Mouse (Mus musculus): ENCODE data around the gene Mxd3. TPM values are rescaled to one million over a fixed set of nuclear protein-coding genes. Genes with fewer than 3 reads are reported as not detected.

The Mxd3 gene
- total RNA-seq, 4 experiments from 2014 or later: not detected

Other genes starting within 250 kb of the Mxd3 start
- 10 to 100 TPM; 10.0 to 14.3 (median 12.3) TPM for gene Uimc1, start 229.5 kb downstream of the Mxd3 start, total RNA-seq (2022)
- gene Zfp346, start 224.5 kb downstream of the Mxd3 start, total RNA-seq (2022): 10 to 100 TPM; 13.0 to 15.8 (median 14.1) TPM
- not detected for gene Gm17617, start 196.3 kb downstream of the Mxd3 start, total RNA-seq (2022)
- gene Fgfr4, start 177.2 kb downstream of the Mxd3 start, total RNA-seq (2022): 1 to 10 TPM in 3 of 4 experiments, under 1 TPM in 1; 0.62 to 1.4 (median 1.4) TPM
- gene Nsd1, start 120.0 kb downstream of the Mxd3 start, total RNA-seq (2022): 10 to 100 TPM; 43.6 to 62.2 (median 47.4) TPM
- 10 to 100 TPM; 12.6 to 19.7 (median 16.9) TPM for gene Prelid1, start 9.3 kb downstream of the Mxd3 start, total RNA-seq (2022)
- 10 to 100 TPM; 32.0 to 37.3 (median 34.5) TPM for gene Rab24, start 7.9 kb downstream of the Mxd3 start, total RNA-seq (2022)
- 10 to 100 TPM; 32.5 to 39.6 (median 34.6) TPM for gene Lman2, start 33.0 kb upstream of the Mxd3 start, total RNA-seq (2022)
- gene Rgs14, start 39.9 kb upstream of the Mxd3 start, total RNA-seq (2022): under 1 TPM in 2 of 4 experiments, not detected in 2; 0.29 to 0.35 TPM
- not detected for gene Slc34a1, start 68.4 kb upstream of the Mxd3 start, total RNA-seq (2022)
- not detected for gene Pfn3, start 85.4 kb upstream of the Mxd3 start, total RNA-seq (2022)
- not detected for gene F12, start 97.0 kb upstream of the Mxd3 start, total RNA-seq (2022)
- 1 to 10 TPM; 6.9 to 9.7 (median 9.4) TPM for gene Grk6, start 115.2 kb upstream of the Mxd3 start, total RNA-seq (2022)
- under 1 TPM in 2 of 4 experiments, not detected in 2; 0.20 to 0.39 TPM for gene Prr7, start 134.4 kb upstream of the Mxd3 start, total RNA-seq (2022)
- 1 to 10 TPM; 2.9 to 4.0 (median 3.4) TPM for gene Dbn1, start 158.3 kb upstream of the Mxd3 start, total RNA-seq (2022)
- gene Pdlim7, start 183.9 kb upstream of the Mxd3 start, total RNA-seq (2022): 100 to 1,000 TPM; 476 to 539 (median 493) TPM
- 1 to 10 TPM in 1 of 4 experiments, under 1 TPM in 3; 0.61 to 1.1 (median 0.79) TPM for gene Dok3, start 199.5 kb upstream of the Mxd3 start, total RNA-seq (2022)
- 10 to 100 TPM in 1 of 4 experiments, 1 to 10 TPM in 3; 8.3 to 12.2 (median 9.2) TPM for gene Ddx41, start 206.8 kb upstream of the Mxd3 start, total RNA-seq (2022)
- 10 to 100 TPM in 3 of 4 experiments, 1 to 10 TPM in 1; 7.8 to 14.0 (median 10.1) TPM for gene Fam193b, start 241.3 kb upstream of the Mxd3 start, total RNA-seq (2022)
- 10 to 100 TPM; 54.1 to 64.0 (median 60.1) TPM for gene Tmed9, start 243.9 kb upstream of the Mxd3 start, total RNA-seq (2022)